In the genomic region with DNA sequence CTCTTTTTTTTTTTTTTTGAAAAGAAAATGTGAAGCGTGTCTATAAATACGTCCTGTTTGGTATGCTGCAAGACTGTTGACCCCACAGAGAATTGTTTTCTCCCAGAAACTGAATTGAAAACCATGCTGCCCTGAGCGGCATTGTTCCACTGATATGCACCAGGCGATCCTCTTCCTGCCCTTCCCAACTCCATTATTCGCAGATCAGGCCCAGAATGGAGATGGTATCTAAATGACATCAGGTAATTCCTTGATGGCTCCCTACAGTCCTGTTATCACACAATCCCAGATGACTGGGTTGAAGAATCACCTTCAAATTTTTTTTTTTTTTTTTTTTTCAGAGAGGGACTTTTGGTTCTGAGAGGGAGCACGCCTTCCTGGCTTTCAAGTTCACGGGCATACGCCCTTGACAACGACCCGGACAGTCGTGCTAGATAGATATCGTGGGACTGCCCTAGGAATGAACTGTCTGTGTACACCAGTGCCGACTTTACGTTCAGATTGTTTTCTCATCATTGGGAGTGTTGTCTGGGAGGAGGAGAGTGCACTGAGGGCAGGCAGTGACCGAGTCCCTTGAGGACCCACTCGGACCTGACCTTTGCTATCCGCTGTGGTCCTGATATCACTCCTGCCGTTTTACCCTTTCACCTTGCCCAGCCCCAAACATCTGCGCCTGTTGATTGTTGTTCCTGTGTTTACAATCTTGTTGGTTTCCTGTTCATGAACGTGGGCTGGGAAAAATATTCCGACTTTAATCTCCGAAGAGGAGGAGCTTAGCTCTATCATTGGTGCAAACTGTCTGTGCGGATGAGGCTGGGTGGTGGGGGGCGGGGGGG, we compare ENCODE assay signal across 12 mouse cellular contexts. TPM values are rescaled to one million over a fixed set of nuclear protein-coding genes. Genes with fewer than 3 reads are reported as not detected.
DNase-seq lines count a peak whose midpoint lies in the region; ATAC-seq and TF ChIP-seq lines count a peak whose summit lies in the region.
"Had no signal": no experiment of that assay in that cellular context is flagged by ENCODE, and none has a peak within 500 bp of the region (broad histone marks: within the 10 kb centered on the region; RNA-seq: fewer than 3 reads in every experiment).

No protein-coding gene starts in this region.

- H3K9ac ChIP-seq in lung, embryonic 14.5 days: no peak overlapping the region
- H3K9ac ChIP-seq in heart, embryonic 14.5 days (ENCODE audit: low read length): no peak overlapping the region
- H3K9ac ChIP-seq: embryonic facial prominence, embryonic 15.5 days; stomach, embryonic 15.5 days had no signal

- no peak overlapping the region for H3K4me3 ChIP-seq in lung, embryonic 14.5 days (ENCODE audit: low read depth, low read length)
- H3K4me3 ChIP-seq in heart, embryonic 14.5 days (ENCODE audit: control insufficient read depth in 1 of 2, insufficient read depth in 1 of 2, low read depth in 1 of 2, low read length in 2 of 2): peak overlapping the region in 1 of 2 experiments; percentile 13; a peak in 1 of 4 replicates
- H3K4me3 ChIP-seq: embryonic facial prominence, embryonic 15.5 days; stomach, embryonic 15.5 days had no signal

- no peak overlapping the region for H3K27ac ChIP-seq in lung, embryonic 14.5 days (ENCODE audit: low read depth)
- H3K27ac ChIP-seq in heart, embryonic 14.5 days (replicated peaks in 1 of 2; ENCODE audit: control insufficient read depth in 1 of 2, insufficient read depth in 1 of 2, low read depth in 2 of 2, low read length in 2 of 2): no peak overlapping the region
- H3K27ac ChIP-seq: embryonic facial prominence, embryonic 15.5 days; stomach, embryonic 15.5 days had no signal

- H3K36me3 ChIP-seq in lung, embryonic 14.5 days (ENCODE audit: insufficient read depth): no peaks in the 10 kb centered on the region
- H3K36me3 ChIP-seq in heart, embryonic 14.5 days (ENCODE audit: control insufficient read depth, insufficient read depth, low read length): no peaks in the 10 kb centered on the region
- H3K36me3 ChIP-seq: embryonic facial prominence, embryonic 15.5 days; stomach, embryonic 15.5 days had no signal

- H3K4me1 ChIP-seq in lung, embryonic 14.5 days (ENCODE audit: insufficient read depth): peaks cover 5% of the 10 kb centered on the region; the same call in 1 of the 2 replicates
- peaks cover 6 to 12% of the 10 kb centered on the region in 2 experiments; a peak in 3 of 4 replicates for H3K4me1 ChIP-seq in heart, embryonic 14.5 days (ENCODE audit: control insufficient read depth in 2 of 2, insufficient read depth in 2 of 2, low read length in 2 of 2)
- H3K4me1 ChIP-seq: stomach, embryonic 15.5 days had no signal

- ATAC-seq in lung, embryonic 14.5 days (ENCODE audit: insufficient read depth): no peak
- ATAC-seq in heart, embryonic 14.5 days (ENCODE audit: insufficient number of reproducible peaks, insufficient read depth, low FRiP score, low read depth): no peak

- peak; percentile 34 for DNase-seq in gastrocnemius, postnatal 25 days
- DNase-seq in gastrocnemius, postnatal 4 days (ENCODE audit: low spot score in 2 of 2): no peak
- DNase-seq in lung, embryonic 14.5 days: no peak
- DNase-seq in lung, postnatal 4 days: no peak
- DNase-seq in lung, postnatal 36 days: peak; percentile 53
- no peak for DNase-seq in left cerebral cortex, postnatal 14 days (ENCODE audit: low spot score in 2 of 2)
- no peak for DNase-seq in urinary bladder, postnatal 36 days (ENCODE audit: low spot score in 2 of 2)
- DNase-seq: cerebellum, postnatal 14 days; layer of hippocampus, postnatal 36 days had no signal

- WGBS in lung, embryonic 14.5 days: 53% methylated on average over 24 of the region's 24 CpGs
- 40% methylated on average over 24 of the region's 24 CpGs for WGBS in heart, embryonic 14.5 days

- no peak for TF ChIP-seq CTCF in lung, embryonic 14.5 days (IDR thresholded peaks at IDR 0.05; ENCODE audit: low read depth)

- intact Hi-C loops in left cerebral cortex, postnatal 14 days (cut with DNase I): no loop called here

- H3K9me3 ChIP-seq in lung, embryonic 14.5 days (ENCODE audit: low read depth, low read length): no peaks in the 10 kb centered on the region
- no peaks in the 10 kb centered on the region for H3K9me3 ChIP-seq in heart, embryonic 14.5 days (ENCODE audit: control insufficient read depth, low read length)
- H3K9me3 ChIP-seq: embryonic facial prominence, embryonic 15.5 days; stomach, embryonic 15.5 days had no signal

- 0 out of 2 replicates have a peak, but pooled peaks cover 5% of the 10 kb centered on the region for H3K27me3 ChIP-seq in lung, embryonic 14.5 days (ENCODE audit: insufficient read depth, low read length)
- H3K27me3 ChIP-seq in heart, embryonic 14.5 days (ENCODE audit: control insufficient read depth, insufficient read depth, low read length): no peaks in the 10 kb centered on the region

- 0 out of 2 replicates have a peak overlapping the region, but pooled peaks have one; percentile 15 for H3K4me2 ChIP-seq in lung, embryonic 14.5 days
- H3K4me2 ChIP-seq in heart, embryonic 14.5 days (ENCODE audit: low read length): peak overlapping the region; percentile 45
- H3K4me2 ChIP-seq: embryonic facial prominence, embryonic 15.5 days; stomach, embryonic 15.5 days had no signal

RNA-seq across cellular contexts. Expression of gene Bmp6, which starts 8.7 kb away (rescaled TPM):
- total RNA-seq in gastrocnemius, postnatal 25 days (2021): 1 to 10 TPM; 8.5 to 8.8 TPM
- 1 to 10 TPM; 8.6 to 8.9 TPM for total RNA-seq in gastrocnemius, postnatal 4 days (2021)
- 1.1 and 1.4 TPM in 2 replicates for polyA plus RNA-seq in lung, embryonic 14.5 days (2014; fragmentation: Nextera tagmentation; extraction: Ambion mirVana)
- 4.4 and 5.8 TPM in 2 replicates for polyA plus RNA-seq in heart, embryonic 14.5 days (2014; fragmentation: Nextera tagmentation; extraction: Ambion mirVana)
- 10 to 100 TPM in 1 of 2 experiments, 1 to 10 TPM in 1; 9.6 to 10.6 TPM for total RNA-seq in left cerebral cortex, postnatal 14 days (2021)

Comparison
In these comparisons a context has a peak if more than half of its experiments do, and no peak if none do; other contexts are left out.
1. DNase-seq: peak in gastrocnemius, postnatal 25 days (single experiment) and lung, postnatal 36 days (single experiment); none in gastrocnemius, postnatal 4 days (0 of 2), lung, embryonic 14.5 days (single experiment), lung, postnatal 4 days (0 of 2), left cerebral cortex, postnatal 14 days (0 of 2) and urinary bladder, postnatal 36 days (0 of 2).